Mouse (Mus musculus) liver, embryonic 16.5 days (tissue): Measurements from ENCODE around the gene Tbc1d10b. TPM values are rescaled to one million over a fixed set of nuclear protein-coding genes. Genes with fewer than 3 reads are reported as not detected.
A peak's percentile ranks its signal among the peaks of the same experiment; 100 is the strongest.

ENCODE experiments used
- ATAC-seq: fragments of 200-750 bp; cut with Nextera tagmentation; 2 replicates; pipeline ENCODE4 v1.8.0; 2017; ENCODE audit warnings: low read depth, mild to moderate bottlenecking, moderate number of reproducible peaks, moderate library complexity
- H3K27ac ChIP-seq: fragments of 300-500 bp; sonication (generic); 2 replicates; pipeline ENCODE4 v1.5.1; 2014; ENCODE audit warnings: mild to moderate bottlenecking, low read length
- H3K27me3 ChIP-seq: fragments of 300-500 bp; sonication (generic); 2 replicates; pipeline ENCODE4 v1.6.1; 2014; ENCODE audit warnings: low read depth, low read length, mixed read lengths; ENCODE audit not compliant: control insufficient read depth, insufficient read depth
- H3K36me3 ChIP-seq: fragments of 300-500 bp; sonication (generic); 2 replicates; pipeline ENCODE4 v1.6.1; 2014; ENCODE audit warnings: mild to moderate bottlenecking; ENCODE audit not compliant: control insufficient read depth, insufficient read depth
- H3K4me1 ChIP-seq: fragments of 300-500 bp; sonication (generic); 2 replicates; pipeline ENCODE4 v1.6.1; 2014; ENCODE audit warnings: low read depth, low read length, mixed read lengths; ENCODE audit not compliant: control insufficient read depth
- H3K4me2 ChIP-seq: fragments of 300-500 bp; sonication (generic); 2 replicates; pipeline ENCODE4 v1.6.1; 2014; ENCODE audit warnings: low read depth, low read length, mixed read lengths
- H3K4me3 ChIP-seq: fragments of 300-500 bp; sonication (generic); 2 replicates; pipeline ENCODE4 v1.5.1; 2014; ENCODE audit warnings: low read depth, mild to moderate bottlenecking, low read length
- H3K9ac ChIP-seq: fragments of 300-500 bp; sonication (generic); 2 replicates; pipeline ENCODE4 v1.6.1; 2014; ENCODE audit warnings: low read depth, low read length
- H3K9me3 ChIP-seq: fragments of 300-500 bp; sonication (generic); replicated peaks from 2 replicates; pipeline ENCODE4 v1.6.1; 2016; ENCODE audit warnings: low read length; ENCODE audit not compliant: control insufficient read depth
- WGBS: fragments of 180-500 bp; shearing (Covaris S2); extraction: QIAGEN DNeasy Blood & Tissue Kit; methylation state at CpG from one replicate; pipeline ENCODE4 v1.1.7; 2014; ENCODE audit not compliant: insufficient replicate concordance; 5-methylcytosine and 5-hydroxymethylcytosine counted together
- polyA plus RNA-seq: library from polyadenylated mRNA; unstranded; fragments of >200 nt; fragmentation: Nextera tagmentation; extraction: Ambion mirVana; gene quantifications from 2 replicates; pipeline ENCODE4 v1.2.1, GENCODE M21; 2015

Gene Tbc1d10b
- polyA plus RNA-seq, 1 experiment from 2014 or later, result 15.1 TPM

GRCm38 (mm10) chr7:127244658-127245510, 36.6 kb upstream of the Tbc1d10b start:
- peak overlapping the region; percentile 91 for H3K9ac ChIP-seq
- peak overlapping the region; percentile 91 for H3K27ac ChIP-seq
- H3K4me1 ChIP-seq, result peaks cover 25% of the 10 kb centered on the region
- peak overlapping the region; percentile 83 for H3K4me3 ChIP-seq
- peak; percentile 42; the same call in 1 of the 2 replicates for ATAC-seq
- peak overlapping the region; percentile 100 for H3K4me2 ChIP-seq
- H3K36me3 ChIP-seq, result no peaks in the 10 kb centered on the region; the same call in 1 of the 2 replicates
- WGBS, result 12% methylated on average over 31 of the region's 33 CpGs
- no peaks in the 10 kb centered on the region for H3K27me3 ChIP-seq
- H3K9me3 ChIP-seq, result no peaks in the 10 kb centered on the region

GRCm38 (mm10) chr7:127243870-127244657, 35.8 kb upstream of the Tbc1d10b start, which contains the start of gene Zfp771:
Zfp771 (plus strand) TSS chr7:127244274.
- Histone ChIP-seq H3K27ac (peak within 1 kb of the TSS; percentile 91), H3K9me3 (no peaks in the 10 kb centered on the region), H3K4me3 (peak within 1 kb of the TSS; percentile 83), H3K9ac (peak within 1 kb of the TSS; percentile 91), H3K36me3 (no peaks in the 10 kb centered on the region; the same call in 1 of the 2 replicates), H3K27me3 (no peaks in the 10 kb centered on the region), H3K4me1 (peaks cover 25% of the 10 kb centered on the region), H3K4me2 (peak within 1 kb of the TSS; percentile 100)
- ATAC-seq, result peak; percentile 97
- under 1% methylated on average over 51 of the region's 56 CpGs for WGBS

GRCm38 (mm10) chr7:127243361-127243867, 35.1 kb upstream of the Tbc1d10b start:
- H3K9me3 ChIP-seq, result no peaks in the 10 kb centered on the region
- peaks cover 25% of the 10 kb centered on the region for H3K4me1 ChIP-seq
- WGBS, result 31% methylated on average over 2 of the region's 2 CpGs
- no peaks in the 10 kb centered on the region; the same call in 1 of the 2 replicates for H3K36me3 ChIP-seq
- ATAC-seq, result no peak
- no peaks in the 10 kb centered on the region for H3K27me3 ChIP-seq
- H3K4me3 ChIP-seq, result peak overlapping the region; percentile 83
- peak overlapping the region; percentile 100 for H3K4me2 ChIP-seq
- H3K9ac ChIP-seq, result peak overlapping the region; percentile 91; the same call in 1 of the 2 replicates
- H3K27ac ChIP-seq, result peak overlapping the region; percentile 91; the same call in 1 of the 2 replicates

- no peaks in the 10 kb centered on the region for H3K9me3 ChIP-seq
- 85% methylated on average over 2 of the region's 2 CpGs for WGBS
- H3K36me3 ChIP-seq, result peaks cover 15% of the 10 kb centered on the region
- H3K4me3 ChIP-seq, result no peak overlapping the region
- H3K4me2 ChIP-seq, result no peak overlapping the region
- H3K9ac ChIP-seq, result no peak overlapping the region
- no peaks in the 10 kb centered on the region for H3K27me3 ChIP-seq
- peaks cover 19% of the 10 kb centered on the region for H3K4me1 ChIP-seq
- no peak for ATAC-seq
- H3K27ac ChIP-seq, result no peak overlapping the region
Measured at GRCm38 (mm10) chr7:127234777-127235176, 26.5 kb upstream of the Tbc1d10b start.

- peaks cover 20% of the 10 kb centered on the region for H3K4me1 ChIP-seq
Measured at GRCm38 (mm10) chr7:127233765-127234164, 25.5 kb upstream of the Tbc1d10b start.

GRCm38 (mm10) chr7:127233368-127233749, 25.1 kb upstream of the Tbc1d10b start:
- peak; percentile 44 for ATAC-seq
- H3K9ac ChIP-seq, result peak overlapping the region; percentile 95
- under 1% methylated on average over 27 of the region's 27 CpGs for WGBS
- H3K27ac ChIP-seq, result peak overlapping the region; percentile 91
- peak overlapping the region; percentile 76 for H3K4me2 ChIP-seq
- no peaks in the 10 kb centered on the region for H3K9me3 ChIP-seq
- peaks cover 18% of the 10 kb centered on the region for H3K36me3 ChIP-seq
- H3K4me3 ChIP-seq, result peak overlapping the region; percentile 92
- peaks cover 21% of the 10 kb centered on the region for H3K4me1 ChIP-seq
- H3K27me3 ChIP-seq, result no peaks in the 10 kb centered on the region

More at GRCm38 (mm10) chr7:127233765-127234164, 25.5 kb upstream of the Tbc1d10b start:
- peak overlapping the region; percentile 76 for H3K4me2 ChIP-seq
- ATAC-seq, result no peak
- peak overlapping the region; percentile 95 for H3K9ac ChIP-seq
- 2% methylated on average over 9 of the region's 9 CpGs for WGBS
- no peaks in the 10 kb centered on the region for H3K27me3 ChIP-seq
- H3K9me3 ChIP-seq, result no peaks in the 10 kb centered on the region
- H3K4me3 ChIP-seq, result peak overlapping the region; percentile 92
- H3K27ac ChIP-seq, result peak overlapping the region; percentile 91
- H3K36me3 ChIP-seq, result peaks cover 18% of the 10 kb centered on the region

GRCm38 (mm10) chr7:127232622-127233367, 24.5 kb upstream of the Tbc1d10b start, which contains the start of the genes Zfp553 and Sept1:
Zfp553 (plus strand) TSS chr7:127233061.
Sept1 (minus strand) TSS chr7:127233130.
- Histone ChIP-seq H3K36me3 (peaks cover 18% of the 10 kb centered on the region), H3K9ac (peak within 1 kb of the TSS; percentile 95), H3K4me2 (peak within 1 kb of the TSS; percentile 76), H3K4me1 (peaks cover 22% of the 10 kb centered on the region), H3K9me3 (no peaks in the 10 kb centered on the region), H3K27ac (peak within 1 kb of the TSS; percentile 91), H3K27me3 (no peaks in the 10 kb centered on the region), H3K4me3 (peak within 1 kb of the TSS; percentile 92)
- under 1% methylated on average over 64 of the region's 64 CpGs for WGBS
- ATAC-seq, result peak; percentile 84
